Mouse (Mus musculus): Measurements from ENCODE around the gene Dna2. TPM values are rescaled to one million over a fixed set of nuclear protein-coding genes. Genes with fewer than 3 reads are reported as not detected.
"Not testable (repeated sequence)": the region's sequence is repeated elsewhere in the genome, so short reads cannot be mapped to it uniquely, and the experiment has no call there.

The Dna2 gene
- 16.4 TPM in 2 replicates for polyA plus RNA-seq (2015; fragmentation: Nextera tagmentation; extraction: Ambion mirVana)

DNA sequence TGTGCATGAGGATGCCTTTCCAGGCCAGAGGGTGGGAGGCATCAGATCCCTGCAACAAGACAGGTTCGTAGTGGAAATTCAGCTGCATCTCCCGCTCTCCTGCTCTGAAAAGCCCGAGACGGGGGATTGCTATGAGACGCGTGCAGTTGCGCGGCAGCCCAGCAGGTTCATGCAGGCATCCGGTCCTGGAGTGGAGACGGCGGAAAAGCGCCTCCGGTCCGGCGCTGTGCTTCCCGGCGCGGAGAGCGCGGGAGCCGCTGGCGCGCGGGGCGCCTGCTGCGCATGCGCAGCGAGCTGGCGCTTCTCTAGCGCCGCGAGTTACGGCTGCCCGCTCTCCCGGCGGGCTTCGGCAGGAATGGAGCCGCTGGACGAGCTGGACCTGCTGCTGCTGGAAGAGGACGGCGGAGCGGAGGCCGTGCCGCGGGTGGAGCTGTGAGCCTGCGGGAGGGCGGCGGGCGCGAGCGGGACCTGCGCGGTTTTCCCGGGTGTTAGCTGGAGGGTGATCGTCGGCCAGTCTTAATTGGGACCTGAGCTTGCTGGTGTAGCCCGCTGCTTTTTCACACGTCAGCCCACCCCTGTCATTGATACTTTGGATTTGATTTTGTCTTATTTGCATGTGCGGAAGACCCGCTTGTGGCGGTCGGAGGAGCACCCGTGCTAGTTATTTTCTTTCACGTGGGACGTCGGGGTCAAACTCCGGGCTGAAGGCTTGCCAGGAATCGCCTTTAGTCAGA lies at the start of gene Dna2:
Gene Dna2, plus strand, starts transcription at position 289 of the 734 bp plus-strand sequence.
- Histone ChIP-seq H3K4me2 (peak within 1 kb of the TSS; percentile 64), H3K9me3 (no peaks in the 10 kb centered on the region), H3K9ac (peak within 1 kb of the TSS; percentile 59; the same call in 1 of the 2 replicates), H3K27me3 (replicated peaks) (no peaks in the 10 kb centered on the region), H3K36me3 (peaks cover 4% of the 10 kb centered on the region; the same call in 1 of the 2 replicates), H3K4me1 (no peaks in the 10 kb centered on the region), H3K27ac (peak within 1 kb of the TSS; percentile 70), H3K4me3 (replicated peaks) (peak within 1 kb of the TSS; percentile 69)
- peak; percentile 84 for ATAC-seq (ENCODE audit: insufficient read depth, low FRiP score, low read depth)
- under 1% methylated on average over 68 of the region's 68 CpGs for whole genome bisulfite sequencing

DNA sequence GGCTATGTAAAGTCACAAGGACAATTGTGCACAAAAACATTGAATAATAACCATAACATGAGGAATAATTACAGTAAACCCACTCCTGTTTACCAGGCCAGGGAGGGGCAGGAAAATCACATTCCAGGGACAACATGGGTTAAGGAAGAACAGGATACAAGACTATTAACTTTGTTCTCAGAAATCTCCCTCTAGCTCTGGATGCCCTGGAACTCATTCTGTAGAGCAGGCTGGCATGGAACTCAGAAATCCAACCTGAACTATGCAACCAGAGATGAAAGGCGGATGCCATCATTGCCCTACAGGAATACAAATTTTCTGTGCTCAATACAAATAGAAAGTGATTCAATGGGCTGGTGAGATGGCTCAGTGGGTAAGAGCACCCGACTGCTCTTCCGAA lies 49.4 kb upstream of the Dna2 start:
- no peak for ATAC-seq (ENCODE audit: insufficient read depth, low FRiP score, low read depth)
- no peaks in the 10 kb centered on the region for H3K4me1 ChIP-seq
- H3K4me3 ChIP-seq (replicated peaks), result no peak overlapping the region
- WGBS, result 96% methylated on average over 3 of the region's 3 CpGs
- H3K36me3 ChIP-seq, result no peaks in the 10 kb centered on the region
- H3K9ac ChIP-seq, result no peak overlapping the region
- no peak overlapping the region for H3K27ac ChIP-seq
- H3K27me3 ChIP-seq (replicated peaks), result no peaks in the 10 kb centered on the region
- no peak overlapping the region for H3K4me2 ChIP-seq
- no peaks in the 10 kb centered on the region for H3K9me3 ChIP-seq

DNA sequence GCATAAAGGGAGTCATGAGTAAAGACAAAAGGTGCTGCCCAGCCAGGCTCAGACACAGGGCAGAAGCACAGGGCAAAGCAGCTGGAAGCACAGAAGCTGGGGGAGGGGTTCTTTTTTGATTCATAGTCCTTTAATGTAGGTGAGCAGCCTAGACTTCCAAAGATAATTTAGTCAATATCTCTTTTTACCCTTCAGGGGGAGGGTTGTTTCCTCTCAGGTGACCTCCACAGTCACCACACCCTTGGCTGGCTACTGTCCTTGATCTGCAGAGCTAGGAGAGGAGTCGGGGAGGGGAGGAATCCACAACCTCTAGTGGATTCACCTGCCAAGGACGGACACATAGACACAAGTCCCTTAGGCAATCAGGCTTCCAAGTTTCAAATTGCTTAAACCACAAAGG lies 48.8 kb upstream of the Dna2 start:
- 74% methylated on average over 2 of the region's 2 CpGs for WGBS
- no peak overlapping the region for H3K4me2 ChIP-seq
- no peak overlapping the region for H3K4me3 ChIP-seq (replicated peaks)
- no peak for ATAC-seq (ENCODE audit: insufficient read depth, low FRiP score, low read depth)
- H3K27me3 ChIP-seq (replicated peaks), result no peaks in the 10 kb centered on the region
- no peaks in the 10 kb centered on the region for H3K4me1 ChIP-seq
- H3K9ac ChIP-seq, result no peak overlapping the region
- no peaks in the 10 kb centered on the region for H3K36me3 ChIP-seq
- no peaks in the 10 kb centered on the region for H3K9me3 ChIP-seq
- no peak overlapping the region for H3K27ac ChIP-seq

DNA sequence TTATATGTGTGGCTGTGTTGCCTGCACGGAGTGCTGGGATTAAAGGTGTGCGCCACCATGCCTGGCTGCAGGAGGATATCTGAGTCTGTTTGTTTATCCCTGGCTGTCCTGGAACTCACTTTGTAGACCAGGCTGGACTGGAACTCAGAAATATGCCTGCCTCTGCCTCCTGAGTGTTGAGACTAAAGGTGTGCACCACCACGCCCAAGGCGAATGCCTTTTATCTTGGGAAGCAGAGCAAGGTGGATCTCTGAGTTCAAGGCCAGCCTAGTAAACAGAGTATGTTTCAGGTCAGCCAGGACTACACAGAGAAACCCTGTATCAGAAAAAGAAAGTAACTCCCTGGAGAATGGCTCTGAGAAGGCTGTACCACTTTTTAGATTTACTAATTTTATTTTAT lies 46.7 kb upstream of the Dna2 start:
- no peaks in the 10 kb centered on the region for H3K36me3 ChIP-seq
- H3K9me3 ChIP-seq, result no peaks in the 10 kb centered on the region
- H3K4me3 ChIP-seq (replicated peaks), result no peak overlapping the region
- no peaks in the 10 kb centered on the region for H3K27me3 ChIP-seq (replicated peaks)
- no peak overlapping the region for H3K27ac ChIP-seq
- no peaks in the 10 kb centered on the region for H3K4me1 ChIP-seq
- no peak overlapping the region for H3K4me2 ChIP-seq
- no peak overlapping the region for H3K9ac ChIP-seq
- WGBS, result 94% methylated on average over 4 of the region's 4 CpGs
- ATAC-seq (ENCODE audit: insufficient read depth, low FRiP score, low read depth), result no peak

DNA sequence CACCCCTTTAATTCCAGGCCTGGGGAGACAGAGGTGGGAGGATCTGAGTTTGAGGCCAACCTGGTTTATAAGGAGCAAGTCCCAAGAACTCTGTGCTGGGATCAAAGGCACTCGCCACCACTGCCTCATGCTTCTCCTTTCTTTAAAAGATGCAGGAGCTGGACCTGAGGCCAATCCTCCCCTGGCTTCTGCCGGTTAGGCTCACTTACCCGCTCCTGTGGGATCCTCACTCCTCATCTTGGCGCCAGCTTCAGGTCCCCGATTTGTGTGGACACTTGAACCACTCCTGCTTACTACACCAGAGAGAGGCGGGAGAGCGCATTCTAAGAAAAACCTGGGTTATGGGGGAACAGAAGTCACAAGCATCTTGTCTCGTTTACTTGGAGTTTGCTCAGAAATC lies 45.0 kb upstream of the Dna2 start:
- Histone ChIP-seq H3K4me3 (replicated peaks) (no peak overlapping the region), H3K9me3 (no peaks in the 10 kb centered on the region), H3K27ac (no peak overlapping the region), H3K36me3 (no peaks in the 10 kb centered on the region), H3K9ac (no peak overlapping the region), H3K4me1 (no peaks in the 10 kb centered on the region), H3K27me3 (replicated peaks) (no peaks in the 10 kb centered on the region), H3K4me2 (no peak overlapping the region)
- no peak for ATAC-seq (ENCODE audit: insufficient read depth, low FRiP score, low read depth)
- WGBS, result 40% methylated on average over 8 of the region's 8 CpGs

DNA sequence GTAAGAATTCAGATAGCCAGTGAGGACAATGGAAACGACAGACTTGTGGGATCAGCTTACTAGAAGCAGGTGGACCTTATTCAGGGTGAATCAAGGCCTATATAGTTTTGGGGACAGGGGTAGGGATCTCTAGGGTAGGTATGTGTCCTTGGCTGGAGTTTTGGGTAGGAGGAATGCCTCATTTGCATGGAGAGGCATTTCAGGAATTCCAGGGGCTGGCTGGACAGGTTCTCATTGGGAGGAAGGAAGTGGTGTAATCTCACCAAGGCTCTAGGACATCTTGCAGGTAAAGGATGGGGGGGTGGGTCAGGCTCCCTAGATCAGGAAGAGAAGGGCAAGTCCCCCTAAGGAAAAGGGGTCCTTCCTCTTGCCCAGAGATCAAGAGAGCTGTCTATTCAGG lies 44.0 kb upstream of the Dna2 start:
- H3K4me2 ChIP-seq, result no peak overlapping the region

DNA sequence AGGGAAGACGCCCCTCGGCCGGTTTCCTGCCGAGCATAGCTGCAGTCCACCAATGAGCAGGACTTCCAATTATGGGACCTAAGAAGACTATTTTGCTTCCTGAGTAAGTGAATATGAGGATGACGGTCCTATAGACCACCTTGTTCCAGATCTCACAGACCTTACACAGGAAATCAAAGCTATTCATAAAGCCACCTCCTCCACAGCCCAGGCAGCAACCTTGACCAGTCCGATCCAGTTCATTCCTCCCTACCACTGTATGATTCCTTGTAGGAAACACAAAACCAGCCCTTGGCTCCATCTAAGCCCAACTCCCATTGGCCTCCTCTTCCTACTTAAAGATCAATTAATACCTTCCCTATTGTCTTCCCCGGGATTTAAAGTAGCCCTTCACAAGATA lies 40.5 kb upstream of the Dna2 start:
- 89% methylated on average over 7 of the region's 7 CpGs for WGBS

More for the DNA sequence above, 44.0 kb upstream of the Dna2 start:
- ATAC-seq (ENCODE audit: insufficient read depth, low FRiP score, low read depth), result no peak
- WGBS, result 40% methylated on average over 1 of the region's 1 CpGs
- H3K4me3 ChIP-seq (replicated peaks), result no peak overlapping the region
- no peaks in the 10 kb centered on the region for H3K36me3 ChIP-seq
- H3K4me1 ChIP-seq, result no peaks in the 10 kb centered on the region
- no peaks in the 10 kb centered on the region for H3K27me3 ChIP-seq (replicated peaks)
- H3K9ac ChIP-seq, result no peak overlapping the region
- no peak overlapping the region for H3K27ac ChIP-seq
- no peaks in the 10 kb centered on the region for H3K9me3 ChIP-seq

DNA sequence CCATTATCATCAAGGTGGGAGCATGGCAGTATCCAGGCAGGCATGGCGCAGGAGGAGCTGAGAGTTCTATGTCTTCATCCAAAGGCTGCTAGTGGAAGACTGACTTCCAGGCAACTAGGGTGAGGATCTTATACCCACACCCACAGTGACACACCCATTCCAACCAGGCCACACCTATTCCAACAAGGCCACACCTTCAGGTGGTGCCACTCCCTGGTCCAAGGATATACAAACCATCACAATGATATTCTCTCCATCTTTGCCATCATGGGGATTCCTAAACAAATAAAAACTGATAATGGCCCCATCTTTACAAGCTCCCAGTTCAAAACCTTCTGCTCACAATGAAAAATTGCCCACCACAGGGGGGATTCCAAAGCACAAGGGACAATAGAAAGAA lies 37.9 kb upstream of the Dna2 start, which contains the start of gene Tet1:
Gene Tet1, minus strand, starts transcription at position 101 of the 400 bp plus-strand sequence.
- not testable (repeated sequence) for H3K27me3 ChIP-seq (replicated peaks); ATAC-seq (ENCODE audit: insufficient read depth, low FRiP score, low read depth)
- no CpG with 5 or more reads among the region's 1 CpGs for WGBS

More for the DNA sequence above, 40.5 kb upstream of the Dna2 start:
- H3K4me2 ChIP-seq, result no peak overlapping the region
- H3K4me1 ChIP-seq, result no peaks in the 10 kb centered on the region
- no peak overlapping the region for H3K4me3 ChIP-seq (replicated peaks)
- no peak overlapping the region for H3K9ac ChIP-seq
- no peaks in the 10 kb centered on the region for H3K36me3 ChIP-seq
- H3K27ac ChIP-seq, result no peak overlapping the region
- ATAC-seq (ENCODE audit: insufficient read depth, low FRiP score, low read depth), result no peak
- no peaks in the 10 kb centered on the region for H3K27me3 ChIP-seq (replicated peaks)
- no peaks in the 10 kb centered on the region for H3K9me3 ChIP-seq

DNA sequence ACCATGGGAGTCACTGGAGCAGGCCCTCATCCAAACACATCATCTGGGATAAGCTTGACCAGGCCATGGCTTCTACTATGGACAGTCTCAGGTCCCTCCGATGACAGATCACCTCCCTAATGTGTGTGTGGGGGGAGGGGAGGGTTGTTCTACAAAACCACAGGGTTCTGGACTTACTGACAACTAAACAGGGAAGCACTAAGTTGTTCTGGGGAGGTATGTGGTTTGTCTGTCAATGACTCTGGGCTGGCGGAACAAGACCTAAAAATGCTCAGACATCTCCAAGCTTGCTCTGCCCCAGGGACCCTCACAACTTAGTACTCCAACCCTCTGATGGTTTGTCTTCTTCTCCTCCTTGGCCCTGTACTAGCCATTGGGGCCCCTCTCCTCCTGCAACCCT lies 35.7 kb upstream of the Dna2 start:
- Histone ChIP-seq H3K9ac (no peak overlapping the region), H3K36me3 (no peaks in the 10 kb centered on the region), H3K27ac (no peak overlapping the region), H3K9me3 (no peaks in the 10 kb centered on the region), H3K4me3 (replicated peaks) (no peak overlapping the region), H3K4me2 (no peak overlapping the region), H3K4me1 (no peaks in the 10 kb centered on the region), H3K27me3 (replicated peaks) (no peaks in the 10 kb centered on the region)
- WGBS, result 86% methylated on average over 2 of the region's 2 CpGs
- ATAC-seq (ENCODE audit: insufficient read depth, low FRiP score, low read depth), result no peak

More for the DNA sequence above, 37.9 kb upstream of the Dna2 start, which contains the start of gene Tet1:
- not testable (repeated sequence) for H3K9ac ChIP-seq; H3K4me2 ChIP-seq; H3K36me3 ChIP-seq; H3K27ac ChIP-seq; H3K9me3 ChIP-seq; H3K4me3 ChIP-seq (replicated peaks); H3K4me1 ChIP-seq

DNA sequence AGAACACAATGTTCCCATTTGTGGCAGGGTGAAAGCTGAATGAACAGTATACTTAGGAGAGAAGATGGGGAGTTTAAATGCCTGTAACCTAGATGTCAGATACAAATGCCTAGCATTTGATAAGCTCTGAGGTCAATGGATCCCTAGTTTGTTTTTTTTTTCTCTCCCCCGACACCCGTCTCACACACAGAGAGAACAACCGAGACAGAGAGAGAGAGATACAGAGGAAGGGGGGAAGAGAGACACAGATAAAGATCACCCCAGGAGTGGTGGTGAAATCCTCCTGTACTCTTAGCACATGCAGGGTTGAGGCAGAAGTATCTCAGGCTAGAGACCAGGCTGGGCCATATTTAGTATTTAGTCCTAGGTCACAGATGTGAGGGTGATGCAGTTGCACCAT lies 27.8 kb upstream of the Dna2 start:
- Histone ChIP-seq H3K4me1 (peaks cover 6% of the 10 kb centered on the region), H3K27me3 (replicated peaks) (no peaks in the 10 kb centered on the region), H3K4me2 (no peak overlapping the region), H3K27ac (no peak overlapping the region), H3K4me3 (replicated peaks) (no peak overlapping the region), H3K9me3 (no peaks in the 10 kb centered on the region), H3K9ac (no peak overlapping the region), H3K36me3 (no peaks in the 10 kb centered on the region)
- no peak for ATAC-seq (ENCODE audit: insufficient read depth, low FRiP score, low read depth)
- WGBS, result 63% methylated on average over 3 of the region's 3 CpGs

DNA sequence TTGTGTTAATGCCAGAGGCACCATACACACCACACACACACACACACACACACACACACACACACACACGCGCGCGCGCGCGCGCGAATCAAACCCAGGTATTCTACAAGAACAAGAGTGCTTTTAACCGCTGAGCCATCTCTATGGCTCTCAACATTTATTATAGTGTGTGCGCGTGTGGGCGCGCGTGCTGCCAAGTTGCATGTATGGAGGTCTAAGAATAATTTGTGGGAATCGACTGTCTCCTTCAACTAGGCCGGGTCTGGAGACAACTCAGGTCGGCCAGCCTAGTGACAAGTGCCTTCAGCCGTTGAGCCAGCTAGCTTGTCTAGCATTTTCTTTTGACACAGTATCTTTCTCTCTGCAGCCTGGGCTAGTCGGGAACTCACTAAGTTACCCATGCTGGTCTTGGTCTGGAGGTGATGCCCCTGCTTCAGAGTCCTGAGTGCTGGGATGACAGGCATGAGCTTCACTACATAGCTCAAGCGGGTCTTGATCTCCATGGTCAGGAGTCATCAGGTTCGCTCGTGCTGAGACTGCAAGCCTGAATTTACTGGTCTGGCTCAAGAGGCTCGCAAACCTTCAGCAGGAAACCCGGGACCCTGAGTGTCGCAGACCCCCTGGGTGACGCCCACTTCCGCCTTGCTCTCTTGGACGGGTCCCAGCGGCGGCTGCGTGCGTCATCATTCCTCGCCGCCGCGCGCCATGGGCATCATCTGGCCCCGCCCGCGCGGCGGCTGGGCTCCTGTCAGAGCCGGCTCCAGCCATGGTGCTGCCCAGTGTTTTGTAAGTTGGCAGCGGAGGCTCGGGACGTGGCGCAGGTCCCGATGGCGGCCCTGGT lies 26.7 kb upstream of the Dna2 start, which contains the start of gene Slc25a16:
Gene Slc25a16, plus strand, starts transcription at position 709 of the 841 bp plus-strand sequence.
- WGBS, result 5% methylated on average over 50 of the region's 50 CpGs
- no peaks in the 10 kb centered on the region for H3K9me3 ChIP-seq
- no peaks in the 10 kb centered on the region for H3K27me3 ChIP-seq (replicated peaks)
- peak; percentile 95 for ATAC-seq (ENCODE audit: insufficient read depth, low FRiP score, low read depth)
- peak within 1 kb of the TSS; percentile 91 for H3K4me3 ChIP-seq (replicated peaks)
- peak within 1 kb of the TSS; percentile 86 for H3K4me2 ChIP-seq
- H3K9ac ChIP-seq, result peak within 1 kb of the TSS; percentile 86
- no peaks in the 10 kb centered on the region for H3K36me3 ChIP-seq
- peaks cover 6% of the 10 kb centered on the region for H3K4me1 ChIP-seq
- H3K27ac ChIP-seq, result peak within 1 kb of the TSS; percentile 89

DNA sequence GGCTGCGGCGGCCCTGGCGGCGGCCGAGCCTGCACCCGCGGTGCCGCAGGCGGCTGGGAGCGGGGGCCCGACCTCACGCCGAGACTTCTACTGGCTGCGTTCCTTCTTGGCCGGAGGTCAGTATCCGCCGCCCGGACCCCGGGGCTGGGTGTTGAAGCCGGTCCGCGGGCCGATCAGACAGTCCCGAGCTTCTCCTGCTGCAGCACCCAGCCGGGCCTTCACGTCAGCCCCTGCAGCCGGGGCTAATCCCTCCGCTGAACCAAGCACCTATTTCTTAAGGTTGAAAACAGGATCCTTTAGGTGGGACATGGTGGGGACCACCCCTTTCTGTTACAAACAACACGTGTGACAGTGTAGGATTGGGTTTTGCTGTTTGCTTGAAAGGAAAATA lies 26.1 kb upstream of the Dna2 start:
- Histone ChIP-seq H3K36me3 (no peaks in the 10 kb centered on the region), H3K4me2 (peak overlapping the region; percentile 56), H3K4me1 (peaks cover 6% of the 10 kb centered on the region), H3K27ac (peak overlapping the region; percentile 89), H3K9ac (peak overlapping the region; percentile 86), H3K27me3 (replicated peaks) (no peaks in the 10 kb centered on the region), H3K9me3 (no peaks in the 10 kb centered on the region), H3K4me3 (replicated peaks) (peak overlapping the region; percentile 91)
- peak; percentile 68 for ATAC-seq (ENCODE audit: insufficient read depth, low FRiP score, low read depth)
- WGBS, result under 1% methylated on average over 29 of the region's 29 CpGs
